Mouse (Mus musculus) neural tube, embryonic 12.5 days (tissue): ENCODE data around the gene Arhgap42. TPM values are rescaled to one million over a fixed set of nuclear protein-coding genes. Genes with fewer than 3 reads are reported as not detected.

ENCODE experiments used
- ATAC-seq: fragments of 200-750 bp; cut with Nextera tagmentation; 2 replicates; pipeline ENCODE4 v1.8.0; 2017; ENCODE audit warnings: low read depth, mild to moderate bottlenecking, moderate TSS enrichment, moderate library complexity; ENCODE audit not compliant: low FRiP score
- H3K27ac ChIP-seq: fragments of 300-500 bp; sonication (generic); 2 replicates; pipeline ENCODE4 v1.5.1; 2016
- H3K27me3 ChIP-seq: fragments of 300-500 bp; sonication (generic); replicated peaks from 2 replicates; pipeline ENCODE4 v1.6.1; 2016; ENCODE audit warnings: mild to moderate bottlenecking
- H3K36me3 ChIP-seq: fragments of 300-500 bp; sonication (generic); 2 replicates; pipeline ENCODE4 v1.6.1; 2016; ENCODE audit warnings: mild to moderate bottlenecking
- H3K4me1 ChIP-seq: fragments of 300-500 bp; sonication (generic); 2 replicates; pipeline ENCODE4 v1.6.1; 2016
- H3K4me2 ChIP-seq: fragments of 300-500 bp; sonication (generic); replicated peaks from 2 replicates; pipeline ENCODE4 v1.6.1; 2016; ENCODE audit warnings: mild to moderate bottlenecking
- H3K4me3 ChIP-seq: fragments of 300-500 bp; sonication (generic); 2 replicates; pipeline ENCODE4 v1.5.1; 2016
- H3K9ac ChIP-seq: fragments of 300-500 bp; sonication (generic); 2 replicates; pipeline ENCODE4 v1.6.1; 2016; ENCODE audit warnings: mild to moderate bottlenecking
- H3K9me3 ChIP-seq: fragments of 300-500 bp; sonication (generic); 2 replicates; pipeline ENCODE4 v1.6.1; 2016; ENCODE audit warnings: mild to moderate bottlenecking
- WGBS: fragments of 180-500 bp; shearing (Covaris S2); methylation state at CpG from one replicate; pipeline ENCODE4 v1.1.7; 2016; 5-methylcytosine and 5-hydroxymethylcytosine counted together
- polyA plus RNA-seq: library from polyadenylated mRNA; unstranded; fragments of >200 nt; fragmentation: Nextera tagmentation; extraction: Ambion mirVana; gene quantifications from 2 replicates; pipeline ENCODE4 v1.2.1, GENCODE M21; 2016

The Arhgap42 gene
- polyA plus RNA-seq, 1 experiment from 2014 or later, result 25.5 TPM

DNA sequence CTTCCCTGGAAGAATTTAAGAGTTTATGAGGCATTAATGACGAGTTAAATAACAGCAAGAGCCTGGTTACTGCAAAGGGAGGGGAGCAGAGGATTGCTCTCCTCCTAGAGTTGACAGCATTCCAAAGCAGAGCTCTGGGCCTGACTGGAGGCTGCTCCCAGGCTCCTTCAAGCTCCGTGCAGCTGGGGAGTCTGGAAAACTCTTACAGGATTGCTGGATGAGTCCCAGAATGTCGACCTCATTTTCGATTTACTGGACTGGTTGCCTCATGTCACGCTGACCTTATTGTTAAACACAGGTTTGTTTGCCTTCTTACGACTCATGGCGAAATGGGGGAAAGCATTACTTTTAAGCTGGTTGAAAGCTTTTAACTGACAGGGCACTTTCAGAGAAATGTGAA is 268.7 kb downstream of the Arhgap42 start:
- Histone ChIP-seq H3K4me3 (no peak overlapping the region), H3K4me2 (no peak overlapping the region), H3K9me3 (no peaks in the 10 kb centered on the region), H3K4me1 (no peaks in the 10 kb centered on the region), H3K36me3 (no peaks in the 10 kb centered on the region), H3K9ac (no peak overlapping the region), H3K27me3 (no peaks in the 10 kb centered on the region), H3K27ac (no peak overlapping the region)
- ATAC-seq, result no peak
- 64% methylated on average over 7 of the region's 7 CpGs for WGBS

DNA sequence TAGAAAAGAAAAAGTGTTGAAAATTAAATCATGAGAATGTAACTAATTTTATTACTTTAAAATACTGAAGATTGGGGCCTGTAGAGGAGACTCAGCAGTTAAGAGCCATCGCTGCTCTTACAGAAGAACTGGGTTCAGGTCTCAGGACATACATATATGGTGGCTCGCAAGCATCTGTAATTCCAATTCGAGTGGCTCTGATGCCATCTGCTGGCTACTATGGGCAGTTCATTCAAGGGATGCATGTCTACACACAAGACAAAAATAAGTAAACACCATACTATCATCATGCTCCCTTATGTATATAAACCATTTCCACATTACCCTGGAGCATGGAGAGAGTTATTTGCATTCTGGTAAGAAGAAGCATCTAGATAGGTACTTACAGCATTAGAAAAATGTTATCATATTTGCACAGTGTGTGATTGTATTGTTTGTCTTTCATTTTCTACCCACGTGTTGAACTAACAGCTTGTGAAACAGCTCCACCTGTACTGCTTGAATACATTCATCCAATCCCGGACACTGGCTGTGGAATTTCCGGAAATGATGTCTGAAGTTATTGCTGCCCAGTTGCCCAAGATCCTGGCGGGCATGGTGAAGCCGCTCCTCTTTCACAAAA is 274.3 kb downstream of the Arhgap42 start:
- ATAC-seq, result peak; percentile 79
- WGBS, result 71% methylated on average over 8 of the region's 8 CpGs
- Histone ChIP-seq H3K27ac (no peak overlapping the region), H3K4me2 (no peak overlapping the region), H3K27me3 (no peaks in the 10 kb centered on the region), H3K36me3 (no peaks in the 10 kb centered on the region), H3K9me3 (no peaks in the 10 kb centered on the region), H3K9ac (no peak overlapping the region), H3K4me3 (no peak overlapping the region), H3K4me1 (no peaks in the 10 kb centered on the region)

DNA sequence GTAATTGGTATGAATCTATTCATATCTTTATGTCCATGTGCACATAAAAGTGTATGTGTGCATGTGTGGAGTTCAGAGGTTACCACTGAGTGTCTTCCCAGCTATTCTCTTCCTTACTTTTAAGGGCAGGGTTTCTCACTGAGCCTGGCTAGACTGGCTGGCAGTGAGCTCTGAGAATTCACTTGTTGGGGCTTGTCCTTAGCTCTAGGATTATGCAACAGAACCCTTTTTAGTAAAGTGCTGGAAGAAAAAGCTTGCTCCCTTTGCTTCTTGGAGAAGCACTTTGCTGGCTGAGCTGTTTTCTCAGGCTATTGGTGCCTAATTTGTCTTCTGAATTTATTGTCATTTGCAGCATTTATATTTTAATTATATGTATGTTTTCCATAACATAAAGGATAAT is 285.6 kb downstream of the Arhgap42 start:
- Histone ChIP-seq H3K36me3 (no peaks in the 10 kb centered on the region), H3K9me3 (no peaks in the 10 kb centered on the region), H3K9ac (no peak overlapping the region), H3K27me3 (no peaks in the 10 kb centered on the region), H3K4me1 (no peaks in the 10 kb centered on the region), H3K4me2 (no peak overlapping the region), H3K4me3 (no peak overlapping the region), H3K27ac (no peak overlapping the region)
- ATAC-seq, result no peak
